Comparison of ENCODE assay signal across 11 mouse cellular contexts in genomic region chr14:77932150-77933047, GRCm38 (mm10). TPM values are rescaled to one million over a fixed set of nuclear protein-coding genes. Genes with fewer than 3 reads are reported as not detected.
DNase-seq lines count a peak whose midpoint lies in the region; ATAC-seq and TF ChIP-seq lines count a peak whose summit lies in the region.
"Had no signal": no experiment of that assay in that cellular context is flagged by ENCODE, and none has a peak within 500 bp of the region (broad histone marks: within the 10 kb centered on the region; RNA-seq: fewer than 3 reads in every experiment).

No protein-coding gene starts in this region.

- no peaks in the 10 kb centered on the region for H3K27me3 ChIP-seq in intestine, postnatal 0 days (replicated peaks; ENCODE audit: control insufficient read depth, insufficient read depth, low read length)
- H3K27me3 ChIP-seq in neural tube, embryonic 15.5 days (replicated peaks), result no peaks in the 10 kb centered on the region
- H3K27me3 ChIP-seq: neural tube, embryonic 12.5 days had no signal

- no peaks in the 10 kb centered on the region for H3K4me1 ChIP-seq in intestine, postnatal 0 days (replicated peaks; ENCODE audit: control insufficient read depth, insufficient read depth, low read length)
- H3K4me1 ChIP-seq in neural tube, embryonic 15.5 days, result no peaks in the 10 kb centered on the region
- H3K4me1 ChIP-seq: neural tube, embryonic 12.5 days had no signal

- no peaks in the 10 kb centered on the region for H3K9me3 ChIP-seq in intestine, postnatal 0 days (ENCODE audit: control insufficient read depth)
- no peaks in the 10 kb centered on the region for H3K9me3 ChIP-seq in neural tube, embryonic 15.5 days (replicated peaks)
- H3K9me3 ChIP-seq: neural tube, embryonic 12.5 days had no signal

- WGBS in intestine, postnatal 0 days, result 30% methylated on average over 12 of the region's 12 CpGs
- WGBS in neural tube, embryonic 15.5 days, result 69% methylated on average over 12 of the region's 12 CpGs

- no peak overlapping the region for H3K9ac ChIP-seq in intestine, postnatal 0 days (ENCODE audit: low read depth, low read length)
- H3K9ac ChIP-seq in neural tube, embryonic 15.5 days (replicated peaks), result no peak overlapping the region
- H3K9ac ChIP-seq: neural tube, embryonic 12.5 days had no signal

- no peak for TF ChIP-seq CTCF in intestine, postnatal 0 days (IDR thresholded peaks at IDR 0.05; ENCODE audit: low read depth)

- peak; percentile 9 for DNase-seq in heart, postnatal 4 days
- DNase-seq in heart, adult 18-20 months, result no peak
- DNase-seq in CD4-positive helper T cell, adult 2 months (ENCODE audit: low read depth, low spot score), result peak; percentile 26
- DNase-seq in R1 (ENCODE audit: low read depth, low spot score), result peak; percentile 27
- DNase-seq in left cerebral cortex, adult 11 months (ENCODE audit: low spot score), result no peak
- no peak for DNase-seq in adrenal gland, adult 2 months

- no peak overlapping the region for H3K4me3 ChIP-seq in intestine, postnatal 0 days (ENCODE audit: low read depth, low read length)
- H3K4me3 ChIP-seq in neural tube, embryonic 15.5 days (replicated peaks), result no peak overlapping the region
- H3K4me3 ChIP-seq: neural tube, embryonic 12.5 days had no signal

- peak; percentile 63; the same call in 1 of the 2 replicates for ATAC-seq in intestine, postnatal 0 days
- ATAC-seq in neural tube, embryonic 15.5 days (ENCODE audit: low FRiP score), result no peak
- ATAC-seq: hindbrain, postnatal 0 days; Patski had no signal

- H3K27ac ChIP-seq in intestine, postnatal 0 days (ENCODE audit: low read depth, low read length), result no peak overlapping the region
- H3K27ac ChIP-seq in neural tube, embryonic 15.5 days (replicated peaks), result no peak overlapping the region
- H3K27ac ChIP-seq: hindbrain, postnatal 0 days; neural tube, embryonic 12.5 days had no signal

- H3K4me2 ChIP-seq in intestine, postnatal 0 days (replicated peaks; ENCODE audit: low read depth), result no peak overlapping the region
- no peak overlapping the region for H3K4me2 ChIP-seq in neural tube, embryonic 15.5 days
- H3K4me2 ChIP-seq: neural tube, embryonic 12.5 days had no signal

- H3K36me3 ChIP-seq in intestine, postnatal 0 days (ENCODE audit: control insufficient read depth, insufficient read depth), result no peaks in the 10 kb centered on the region
- no peaks in the 10 kb centered on the region for H3K36me3 ChIP-seq in neural tube, embryonic 15.5 days
- H3K36me3 ChIP-seq: neural tube, embryonic 12.5 days had no signal

RNA-seq across cellular contexts. Expression of gene Epsti1, which starts 28.4 kb away (rescaled TPM):
- total RNA-seq in heart, postnatal 4 days (2021), result under 1 TPM; 0.54 to 0.67 TPM
- total RNA-seq in heart, adult 18-20 months (2021), result 1 to 10 TPM in 1 of 2 experiments, under 1 TPM in 1; 0.45 to 3.2 TPM
- polyA plus RNA-seq in intestine, postnatal 0 days (2015; fragmentation: Nextera tagmentation; extraction: Ambion mirVana), result 21.2 and 26.5 TPM in 2 replicates
- polyA plus RNA-seq in neural tube, embryonic 15.5 days (2015; fragmentation: Nextera tagmentation; extraction: Ambion mirVana), result 0.64 and 7.3 TPM in 2 replicates
- total RNA-seq in adrenal gland, adult 2 months (2021), result 1 to 10 TPM in 1 of 2 experiments, under 1 TPM in 1; 0.92 to 1.8 TPM
- 1.2 and 1.4 TPM in 2 replicates for polyA plus RNA-seq in adrenal gland, adult 2 months (2012; rRNA removed)
- polyA plus RNA-seq: Patski had no signal

RNA-seq across cellular contexts. Expression of gene Dnajc15, which starts 57.5 kb away (rescaled TPM):
- total RNA-seq in heart, postnatal 4 days (2021), result 100 to 1,000 TPM; 199 to 217 TPM
- total RNA-seq in heart, adult 18-20 months (2021), result 100 to 1,000 TPM; 269 to 282 TPM
- polyA plus RNA-seq in intestine, postnatal 0 days (2015; fragmentation: Nextera tagmentation; extraction: Ambion mirVana), result 74.1 and 86.3 TPM in 2 replicates
- 92.9 and 95.8 TPM in 2 replicates for polyA plus RNA-seq in neural tube, embryonic 15.5 days (2015; fragmentation: Nextera tagmentation; extraction: Ambion mirVana)
- total RNA-seq in adrenal gland, adult 2 months (2021), result 100 to 1,000 TPM; 390 to 447 TPM
- polyA plus RNA-seq in adrenal gland, adult 2 months (2012; rRNA removed), result 28.6 and 38.8 TPM in 2 replicates

Comparison
In these comparisons a context has a peak if more than half of its experiments do, and no peak if none do; other contexts are left out.
1. DNase-seq: peak in heart, postnatal 4 days (single experiment), CD4-positive helper T cell, adult 2 months (single experiment) and R1 (single experiment); none in heart, adult 18-20 months (0 of 2), left cerebral cortex, adult 11 months (single experiment) and adrenal gland, adult 2 months (single experiment).